Mouse (Mus musculus) CD4-positive helper T cell, adult 2 months (primary cell): ENCODE results near the gene Dcaf5.

Experiments used
- DNase-seq: peaks from one replicate; pipeline ENCODE4 v3.0.0-alpha.2; 2012; ENCODE audit warnings: low read depth, missing footprints, low spot score

Gene Dcaf5

DNA sequence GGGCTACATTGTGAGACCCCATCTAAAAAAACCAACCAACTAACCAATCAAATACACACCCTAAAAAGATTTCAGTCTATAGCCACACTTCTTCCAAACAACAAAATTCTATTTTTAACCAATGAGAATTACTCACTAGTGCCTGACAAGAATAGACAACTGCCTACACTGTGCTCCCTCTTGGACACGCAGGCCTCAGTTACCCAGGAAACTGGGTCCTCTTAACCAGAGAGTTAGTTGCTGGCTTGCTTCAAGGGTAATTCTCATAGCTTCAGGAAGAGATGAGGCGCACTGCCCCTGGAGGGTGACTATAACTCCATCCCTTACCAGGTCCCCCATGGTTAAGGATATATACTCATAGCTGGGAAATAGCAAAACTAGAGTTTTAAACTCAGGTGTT lies 95.5 kb downstream of the Dcaf5 start:
- no peak for DNase-seq

DNA sequence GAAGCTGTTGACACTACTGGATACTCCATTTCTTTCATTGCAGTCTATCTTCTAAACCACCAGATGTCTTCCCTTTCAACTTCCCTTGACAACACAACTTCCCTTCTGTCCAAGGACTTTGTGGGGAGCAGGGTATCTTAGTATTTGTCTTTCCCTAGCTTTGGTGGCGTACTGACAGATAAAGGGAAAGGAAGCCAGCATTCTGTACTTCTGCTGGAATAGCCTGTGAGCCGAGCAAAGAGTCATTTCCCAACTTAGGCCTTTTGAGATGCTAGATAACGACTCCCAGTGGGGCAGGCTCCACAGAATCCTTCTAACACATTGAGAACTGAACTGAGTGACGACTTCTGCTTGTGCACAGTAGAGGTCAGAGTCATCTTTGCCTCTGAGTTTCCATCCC lies 102.2 kb downstream of the Dcaf5 start:
- DNase-seq, result no peak

DNA sequence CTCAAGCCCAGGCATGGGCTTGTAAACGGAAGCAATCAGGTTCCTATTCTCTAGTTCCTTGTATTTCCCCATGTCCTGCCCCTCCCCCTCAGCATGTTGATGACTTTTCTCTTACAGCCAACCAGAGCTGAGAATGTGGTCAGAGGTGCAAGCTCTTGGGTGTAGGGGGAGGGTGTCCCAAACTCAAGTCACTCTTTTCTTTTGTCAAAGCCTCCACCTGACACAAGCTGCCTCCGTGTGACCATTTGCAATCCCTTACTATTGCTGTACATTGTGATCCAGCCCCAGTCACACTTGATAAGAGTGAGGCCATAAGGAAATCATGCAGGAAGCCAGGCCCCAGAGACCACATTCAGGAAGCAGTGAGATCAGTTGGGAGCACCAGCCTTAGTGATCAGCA lies 104.8 kb downstream of the Dcaf5 start:
- DNase-seq, result peak; percentile 65

DNA sequence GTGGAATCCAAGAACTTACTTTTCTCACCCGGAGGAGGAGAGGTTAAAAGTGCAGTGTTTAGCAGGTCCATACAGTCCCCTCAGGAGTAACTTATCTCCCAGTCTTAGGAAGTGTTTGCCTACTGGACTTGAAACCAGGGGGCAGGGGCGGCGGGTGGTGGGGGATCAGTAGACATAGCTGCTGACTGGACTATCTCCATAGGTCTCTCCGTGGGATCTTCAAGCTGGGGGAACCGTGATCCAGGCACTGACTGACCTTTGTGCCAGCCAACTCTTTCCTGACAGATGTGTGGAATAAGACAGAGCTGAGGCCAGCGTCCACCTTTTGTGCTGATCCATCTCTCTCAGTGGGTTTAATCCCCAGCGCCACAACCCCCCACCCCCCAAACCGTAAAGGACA lies 105.6 kb downstream of the Dcaf5 start:
- no peak for DNase-seq

DNA sequence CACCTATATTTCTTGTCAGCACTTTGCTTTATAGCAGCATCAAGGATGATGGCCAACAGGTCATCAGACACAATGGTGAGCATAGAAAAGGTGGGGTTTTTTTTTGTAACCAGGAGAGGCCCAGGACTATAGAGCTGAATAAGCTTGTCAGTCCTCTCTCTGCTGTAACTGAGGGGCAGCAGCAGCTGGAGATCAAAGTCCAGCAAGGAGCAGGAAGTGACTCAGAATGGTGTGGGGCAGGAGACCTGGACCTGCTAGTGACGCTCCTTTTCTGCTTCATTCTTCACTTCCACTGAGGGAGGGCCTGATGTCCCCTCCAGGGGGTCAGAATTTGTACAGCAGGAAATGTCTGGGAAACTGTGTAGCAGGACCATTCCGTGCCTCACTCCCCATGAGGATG lies 106.8 kb downstream of the Dcaf5 start:
- no peak for DNase-seq

DNA sequence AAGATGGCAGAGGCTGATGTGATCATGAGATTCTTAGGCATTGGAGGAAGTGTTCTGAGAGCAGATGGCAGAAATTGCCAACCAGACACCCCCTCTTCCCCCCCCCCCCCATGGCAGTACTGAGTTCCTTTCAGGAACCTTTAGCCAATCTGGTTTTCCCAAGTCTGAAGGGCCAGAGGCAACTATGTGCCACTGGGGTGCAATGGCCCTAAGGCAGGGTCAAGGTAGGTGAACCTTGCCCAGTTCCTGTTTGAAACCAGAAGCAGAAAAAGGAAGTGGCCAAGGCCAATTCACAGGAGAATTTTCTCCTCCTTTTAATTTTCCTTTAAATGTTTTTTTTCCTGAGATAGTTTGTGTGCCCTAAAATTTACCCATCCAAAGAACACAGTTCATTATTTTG lies 110.4 kb downstream of the Dcaf5 start:
- DNase-seq, result no peak

DNA sequence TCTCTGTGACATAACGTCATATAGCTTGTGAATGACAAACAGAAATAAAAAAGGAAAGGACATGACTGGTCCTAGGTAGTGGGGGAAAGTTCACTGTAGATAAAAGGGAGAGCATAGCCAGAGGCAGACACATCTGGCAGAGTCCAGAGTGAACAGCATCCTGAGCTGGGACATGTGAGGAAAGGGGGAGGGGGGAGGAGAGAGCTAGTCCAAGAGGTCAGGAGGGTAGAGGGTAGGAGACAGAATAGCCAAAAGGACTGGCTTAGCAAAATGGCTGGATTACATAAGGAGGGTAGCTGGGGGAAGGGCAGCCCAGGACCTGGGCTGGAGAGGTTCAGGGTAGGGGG lies 111.6 kb downstream of the Dcaf5 start:
- DNase-seq, result no peak

DNA sequence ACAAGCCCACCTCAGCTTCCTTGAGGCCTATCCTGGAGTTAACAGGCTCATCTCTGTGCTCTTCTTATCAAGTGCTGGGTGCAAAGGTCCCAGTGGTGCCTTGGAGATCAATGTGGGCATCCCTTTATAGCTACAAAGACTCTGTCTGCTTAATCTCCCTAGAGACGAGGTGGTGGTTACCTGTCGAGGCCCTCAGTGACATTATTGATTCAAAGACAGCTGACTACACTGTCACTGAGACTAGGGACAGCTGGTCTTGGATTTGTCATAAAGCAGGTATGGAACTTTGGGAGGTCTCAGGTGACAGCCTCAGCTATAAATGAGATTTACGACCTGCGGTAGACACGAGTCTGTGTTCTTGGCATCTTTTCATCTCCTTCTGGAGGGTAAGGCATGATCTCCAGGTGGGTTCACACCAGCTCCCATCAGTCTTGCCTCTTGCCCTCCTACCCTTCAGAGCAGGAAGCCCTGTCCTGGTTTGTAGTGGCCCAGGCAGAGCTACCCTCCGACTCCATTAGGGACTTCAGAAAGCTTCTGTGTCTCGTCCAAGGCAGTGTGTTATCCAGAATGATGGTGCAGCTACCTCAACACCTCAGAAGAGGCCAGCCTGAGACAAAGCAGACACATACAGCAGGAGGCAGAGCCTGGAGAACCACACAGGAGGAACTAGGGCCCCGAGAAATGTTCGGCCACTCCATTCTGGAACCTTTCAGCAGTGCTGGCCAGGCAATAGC lies 112.2 kb downstream of the Dcaf5 start:
- DNase-seq, result no peak

DNA sequence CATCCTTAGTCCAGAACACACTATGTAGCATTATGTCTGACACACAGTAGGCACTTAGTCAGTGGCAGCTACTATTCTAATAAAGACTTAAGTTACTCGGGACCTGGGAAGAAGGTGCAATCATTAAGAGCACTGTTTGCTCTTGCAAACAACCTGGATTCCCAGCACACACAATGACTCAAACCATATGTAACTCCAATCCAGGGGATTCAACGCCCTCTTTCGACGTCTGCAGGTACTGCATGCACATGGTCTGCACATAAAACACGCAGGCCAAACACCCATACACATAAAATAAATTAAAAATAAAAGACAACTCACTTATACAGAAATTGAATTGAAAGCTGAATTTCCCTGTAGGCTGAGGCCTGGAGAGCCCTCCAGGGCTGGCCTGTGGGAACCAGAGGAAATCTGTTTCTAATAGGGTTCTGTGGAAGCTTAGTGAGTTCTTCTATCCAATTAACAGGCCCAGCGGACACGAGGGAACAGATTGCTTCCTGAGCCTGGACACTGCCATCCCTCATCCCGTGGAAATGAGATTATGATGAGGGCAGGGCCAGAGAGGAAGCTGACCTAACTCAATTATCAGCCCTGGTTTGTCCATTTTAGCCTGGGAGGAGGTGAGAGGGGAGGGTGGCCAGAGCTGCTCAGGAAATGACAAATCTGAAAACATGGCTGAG lies 112.9 kb downstream of the Dcaf5 start:
- DNase-seq, result no peak

DNA sequence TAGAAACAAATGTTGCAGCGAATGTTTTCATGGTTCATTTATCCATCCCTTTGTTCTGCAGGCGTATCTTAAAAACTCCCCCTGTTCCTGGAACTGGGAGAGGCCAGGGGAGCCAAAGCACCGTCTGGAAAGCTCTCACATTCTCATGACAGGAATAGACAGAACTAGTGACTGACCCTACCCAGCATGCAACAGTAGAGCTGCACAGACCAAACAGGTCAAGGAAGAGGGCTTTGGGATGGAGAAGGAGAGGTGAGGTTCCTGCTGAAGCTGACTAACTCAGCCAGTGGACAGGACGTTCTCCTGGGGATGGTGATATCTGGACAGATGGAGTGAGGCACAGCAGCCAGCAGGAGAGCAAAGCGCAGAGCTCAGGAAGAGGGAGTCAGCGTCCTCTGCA lies 113.9 kb downstream of the Dcaf5 start:
- DNase-seq, result no peak

DNA sequence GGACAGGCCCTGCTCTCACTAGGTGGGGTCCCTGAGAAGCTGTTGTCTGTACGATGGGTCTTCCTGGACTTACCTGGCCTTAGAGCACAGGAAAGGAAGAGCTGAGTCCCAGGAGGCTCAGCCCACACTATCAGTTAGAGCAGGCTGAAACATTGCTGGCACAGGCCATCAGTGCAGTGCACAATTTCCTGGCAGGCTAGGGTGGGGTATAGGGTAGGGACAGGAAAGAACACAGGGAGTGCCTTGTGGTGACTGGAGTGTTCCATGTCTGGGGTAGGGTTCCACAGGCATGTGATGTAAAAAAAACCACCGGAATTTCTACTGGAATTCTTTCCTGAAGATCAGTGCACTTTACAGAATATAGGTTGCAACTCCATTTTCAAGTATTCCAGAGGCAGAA lies 117.3 kb downstream of the Dcaf5 start:
- DNase-seq, result no peak

DNA sequence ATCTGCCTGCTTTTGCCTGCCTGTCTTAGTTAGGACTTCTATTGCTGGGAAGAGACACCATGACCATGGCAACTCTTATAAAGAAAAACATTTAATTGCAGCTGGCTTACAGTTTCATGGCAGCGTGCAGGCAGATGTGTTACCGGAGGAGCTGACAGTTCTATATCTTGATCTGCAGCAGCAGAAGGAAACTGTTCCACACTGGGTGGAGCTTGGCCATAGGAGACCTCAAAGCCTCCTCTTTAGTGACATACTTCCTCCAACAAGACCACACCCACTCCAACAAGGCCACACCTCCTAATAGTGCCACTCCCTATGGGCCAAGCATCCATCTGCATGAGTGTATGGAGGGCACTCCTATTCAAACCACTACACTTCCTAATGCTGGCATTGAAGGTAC lies 121.1 kb downstream of the Dcaf5 start:
- DNase-seq, result no peak

DNA sequence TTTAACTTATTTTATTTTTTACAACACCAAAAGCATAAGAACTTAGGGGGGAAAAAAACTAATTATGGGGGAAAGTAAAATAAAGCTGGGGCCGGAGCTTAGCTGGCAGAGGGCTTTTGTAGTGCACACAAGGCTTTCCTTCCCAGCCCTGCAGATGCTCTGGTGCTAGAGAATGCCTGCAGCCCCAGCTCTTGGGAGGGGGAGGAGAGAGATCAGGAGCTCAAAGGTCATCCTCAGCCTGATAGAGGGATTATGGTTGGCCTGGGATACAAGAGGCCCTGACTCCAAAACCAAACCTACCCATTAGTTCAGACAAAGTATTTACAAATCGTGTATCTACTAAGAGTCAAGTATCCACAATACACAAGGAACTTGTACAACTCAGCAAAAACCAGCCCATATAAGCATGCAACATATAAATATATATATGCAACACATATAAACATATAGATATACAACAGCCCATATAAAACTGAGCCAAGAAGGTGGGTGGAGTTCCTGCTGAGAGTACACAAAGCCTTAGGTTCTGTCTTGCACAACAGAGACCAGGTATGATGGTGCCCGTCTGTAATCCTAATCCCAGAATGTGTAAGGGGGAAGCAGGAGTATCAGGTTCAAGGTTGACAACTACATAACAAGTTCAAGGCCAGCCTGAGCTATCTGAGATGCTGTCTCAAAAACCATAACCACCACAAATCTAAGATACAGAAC lies 124.3 kb downstream of the Dcaf5 start:
- no peak for DNase-seq

DNA sequence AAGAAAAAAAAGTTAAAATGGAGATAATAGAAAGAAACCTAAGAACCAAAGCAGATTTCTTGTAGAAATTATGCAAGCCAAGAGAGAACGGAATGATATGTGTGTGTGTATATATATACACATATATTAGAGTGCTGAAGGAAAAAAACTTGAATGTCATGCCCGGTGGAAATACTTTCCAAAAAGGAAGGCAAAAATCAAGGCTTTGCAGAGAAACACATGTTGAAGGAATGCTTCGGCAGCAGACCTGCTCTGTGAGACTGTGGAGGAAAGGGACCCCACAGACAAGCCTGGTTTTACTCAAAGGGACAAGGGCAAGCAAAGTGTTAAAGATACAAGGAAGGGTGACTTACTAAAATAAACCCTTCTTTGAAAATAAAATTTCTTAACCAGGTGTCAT lies 128.8 kb downstream of the Dcaf5 start:
- no peak for DNase-seq

DNA sequence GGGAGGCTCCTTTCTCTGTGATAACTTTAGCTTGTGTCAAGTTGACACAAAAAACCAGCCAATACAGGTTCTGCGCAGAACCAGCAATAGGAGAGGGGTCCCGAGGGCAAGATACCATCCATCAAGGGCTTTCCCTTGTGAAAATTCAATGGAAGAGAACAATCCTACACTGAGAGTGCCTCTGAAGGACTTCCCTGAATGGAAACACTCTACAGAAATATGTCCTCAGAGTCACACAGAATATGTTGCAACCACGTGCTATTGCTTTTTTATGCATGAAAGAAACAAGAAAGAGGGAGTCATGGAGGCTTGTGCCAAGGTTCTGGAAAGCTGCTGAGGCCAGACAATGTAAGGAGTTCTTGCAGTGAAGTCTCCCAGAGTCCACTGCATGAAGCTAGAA lies 131.9 kb downstream of the Dcaf5 start:
- DNase-seq, result no peak

DNA sequence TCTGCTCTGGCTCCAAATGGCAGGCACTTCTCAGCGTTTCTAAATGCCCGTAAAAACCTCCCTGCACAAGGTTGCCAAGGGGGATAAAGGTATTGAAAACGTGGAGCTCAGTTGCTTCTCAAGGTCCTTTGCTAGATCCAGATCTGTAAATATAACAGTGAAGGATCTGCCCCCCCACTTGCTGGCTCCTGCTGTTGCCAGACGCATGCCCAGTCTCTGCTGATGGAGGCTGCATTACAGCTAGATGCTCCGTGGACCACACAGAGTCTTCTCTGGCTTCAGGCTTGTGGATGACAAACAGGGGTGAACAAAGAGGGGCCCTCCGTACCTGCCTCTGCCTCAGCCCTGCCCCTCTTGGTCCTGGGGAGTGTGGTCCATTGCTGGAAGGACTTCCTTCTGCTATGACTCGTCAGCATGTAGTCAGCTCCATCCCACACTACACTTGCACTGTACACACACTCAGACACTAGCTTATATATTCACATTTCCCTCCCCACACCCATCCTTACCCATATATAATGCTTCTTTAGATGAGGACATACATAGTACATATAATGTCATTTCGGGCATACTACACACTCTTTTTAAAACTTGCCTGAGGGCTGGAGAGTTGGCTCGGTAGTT lies 135.5 kb downstream of the Dcaf5 start:
- no peak for DNase-seq

DNA sequence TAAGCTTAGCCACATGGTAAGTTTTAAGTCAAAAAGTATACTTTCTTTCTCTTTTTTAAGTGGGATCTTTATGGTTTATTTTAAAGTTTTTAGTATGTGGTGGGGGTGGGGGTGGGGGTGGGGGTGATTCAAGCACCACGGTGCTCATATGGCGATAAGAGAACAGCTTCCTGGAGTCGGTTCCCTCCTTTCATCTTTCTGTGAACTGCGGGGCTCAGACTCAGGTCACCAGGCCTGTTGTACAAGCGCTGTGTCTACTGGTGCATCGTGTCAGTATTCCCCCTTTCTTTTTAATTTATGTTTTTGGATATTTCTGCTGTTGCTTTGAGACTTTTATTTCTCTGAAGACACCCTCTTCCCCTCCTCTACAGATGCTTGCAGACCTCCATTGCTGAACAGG lies 137.7 kb downstream of the Dcaf5 start:
- DNase-seq, result peak; percentile 28

DNA sequence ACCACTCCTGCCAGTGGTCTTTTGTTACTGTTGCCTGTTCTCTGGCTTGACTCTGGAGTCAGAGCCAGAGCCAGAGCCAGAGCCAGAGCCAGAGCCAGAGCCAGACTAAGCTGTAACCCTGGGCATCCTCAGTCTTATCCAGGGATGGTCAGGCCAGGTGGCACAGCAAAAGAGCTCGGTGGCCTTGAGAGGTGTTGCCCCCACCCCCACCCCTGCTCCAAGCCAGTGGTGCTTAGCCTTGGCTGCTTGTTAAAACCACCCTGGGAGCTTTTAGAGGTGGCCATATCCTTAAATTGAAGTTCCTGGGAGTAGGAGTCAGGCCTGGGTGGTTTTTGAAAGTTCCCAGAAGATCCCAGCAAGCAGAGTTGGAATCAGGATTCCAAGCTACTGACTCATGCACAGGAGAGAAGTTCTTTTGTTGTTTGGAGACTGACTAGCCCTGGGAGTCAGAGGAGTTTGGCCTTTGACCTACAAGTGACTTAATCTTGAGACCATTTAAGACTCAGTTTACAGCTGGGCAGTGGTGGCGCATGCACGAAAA lies 144.4 kb downstream of the Dcaf5 start:
- DNase-seq, result no peak

DNA sequence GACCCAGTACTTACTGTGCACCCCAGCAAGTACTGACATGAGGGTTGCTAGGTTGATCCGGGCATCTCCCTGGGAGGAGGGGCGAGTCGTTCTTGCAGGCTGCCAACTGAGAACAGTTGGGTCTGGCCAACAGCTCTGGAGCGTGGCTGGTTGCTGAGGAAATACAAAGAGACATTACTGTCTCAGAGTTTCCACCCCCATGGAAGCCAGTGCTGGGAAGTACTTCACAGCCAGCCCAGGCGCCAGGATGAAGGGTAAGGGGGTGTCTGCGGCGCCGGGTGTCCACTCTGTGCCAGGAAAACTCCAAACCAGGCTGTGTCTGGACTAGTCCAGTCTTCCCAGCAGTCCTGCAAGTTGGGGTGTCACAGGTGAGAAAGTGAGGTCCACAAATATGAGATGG lies 145.4 kb downstream of the Dcaf5 start:
- DNase-seq, result no peak

DNA sequence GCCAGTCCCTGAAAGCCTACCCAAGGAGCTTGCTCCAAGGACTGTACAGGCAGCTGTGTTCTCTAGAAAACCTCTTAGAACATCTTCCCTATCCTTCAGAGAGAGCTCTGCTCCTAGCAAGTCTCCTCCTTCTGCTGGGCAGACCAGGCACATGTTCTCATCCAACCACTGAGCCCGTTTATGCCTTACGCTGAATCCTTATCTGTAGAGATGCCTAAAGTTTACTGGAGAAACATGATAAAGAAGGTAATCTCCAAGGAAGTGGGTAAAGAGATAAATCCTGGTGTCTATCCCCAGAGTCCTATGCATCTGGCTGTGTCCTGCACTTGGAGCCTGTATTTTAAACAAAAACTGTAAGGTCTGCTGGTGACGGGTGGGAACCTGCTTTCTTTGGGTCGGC lies 145.9 kb downstream of the Dcaf5 start:
- no peak for DNase-seq

DNA sequence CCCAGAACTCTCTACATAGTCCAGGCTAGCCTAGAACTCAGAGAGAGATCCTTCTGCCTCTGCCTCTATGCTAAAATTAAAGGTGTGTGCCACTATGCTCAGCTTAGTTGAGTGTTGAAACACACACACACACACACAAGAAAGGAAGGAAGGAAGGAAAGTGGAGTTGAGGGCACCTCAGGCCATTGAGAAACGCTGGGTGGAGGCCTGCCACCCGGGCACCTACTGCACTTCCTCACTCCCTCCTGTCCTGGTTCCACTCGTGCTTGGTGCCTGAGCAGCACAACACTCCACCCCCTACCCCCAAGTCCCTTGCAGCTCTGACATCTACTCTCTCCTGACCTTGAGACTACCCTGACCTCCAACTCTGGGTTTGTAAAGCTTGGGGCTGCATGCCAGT lies 146.7 kb downstream of the Dcaf5 start:
- DNase-seq, result no peak

DNA sequence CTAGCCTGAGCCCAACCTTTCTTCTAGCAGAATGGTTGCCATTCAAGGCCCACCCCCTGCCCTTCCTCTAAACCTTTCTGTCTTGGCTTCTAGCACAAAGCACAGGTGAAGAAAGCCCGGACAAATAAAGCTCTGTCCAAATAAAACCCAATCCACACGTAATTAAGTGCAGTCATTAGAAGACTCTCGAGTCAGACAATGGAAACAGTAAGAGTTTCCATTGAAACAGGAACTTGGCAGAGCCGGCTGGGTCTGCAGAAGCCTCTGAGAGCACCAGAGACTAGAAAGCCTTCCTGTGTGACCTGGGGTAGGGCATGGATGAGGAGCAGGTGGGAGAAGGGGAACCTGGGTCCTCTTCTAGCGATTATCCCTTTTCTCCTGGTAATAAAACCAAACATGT lies 150.5 kb downstream of the Dcaf5 start:
- DNase-seq, result peak; percentile 42
